Mouse (Mus musculus): ENCODE data around the gene Bri3.

DNA sequence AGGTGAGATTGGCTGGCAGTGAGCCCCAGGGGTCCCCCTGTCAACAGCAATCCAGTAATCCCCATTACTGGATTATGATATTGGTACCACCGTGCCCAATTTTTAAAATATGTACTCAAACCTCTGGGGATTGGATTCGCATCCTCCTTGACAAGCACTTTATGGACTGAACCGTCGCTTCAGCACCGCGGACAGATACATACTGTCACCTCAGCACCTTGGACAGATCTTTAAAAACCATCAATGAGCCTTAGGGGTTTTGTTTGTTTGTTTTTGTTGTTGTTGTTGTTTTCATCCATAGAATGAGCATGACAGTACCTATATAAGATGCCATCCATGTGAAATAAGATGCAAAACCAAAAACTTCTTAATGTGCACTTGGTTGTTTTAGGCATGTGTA, 247.1 kb downstream of the Bri3 start:
- TF ChIP-seq CTCF (IDR thresholded peaks at IDR 0.05; ENCODE audit: borderline replicate concordance, control insufficient read depth, extremely low read depth, insufficient read depth, low read length, poor library complexity) (no peak), POLR2A (IDR thresholded peaks at IDR 0.05; ENCODE audit: control insufficient read depth, extremely low read depth, insufficient read depth, low read length, poor library complexity) (no peak)

Measured in thymus, adult 2 months (tissue).